8 mouse cellular contexts compared by ENCODE assay signal in genomic region chr17:15499656-15500394, GRCm38 (mm10). TPM values are rescaled to one million over a fixed set of nuclear protein-coding genes. Genes with fewer than 3 reads are reported as not detected.
DNase-seq lines count a peak whose midpoint lies in the region; ATAC-seq lines count a peak whose summit lies in the region.

Gene Psmb1 (minus strand): TSS chr17:15499751.
Gene Tbp (plus strand): TSS chr17:15499888.

- H3K4me3 ChIP-seq in heart, embryonic 10.5 days = peak within 1 kb of the TSS; percentile 82
- H3K4me3 ChIP-seq in kidney, embryonic 15.5 days (replicated peaks) = peak within 1 kb of the TSS; percentile 81

- peak within 1 kb of the TSS; percentile 95 for H3K27ac ChIP-seq in heart, embryonic 10.5 days
- H3K27ac ChIP-seq in kidney, embryonic 15.5 days = peak within 1 kb of the TSS; percentile 97

- under 1% methylated on average over 63 of the region's 63 CpGs for WGBS in heart, embryonic 10.5 days
- WGBS in kidney, embryonic 15.5 days = under 1% methylated on average over 63 of the region's 63 CpGs

- peak; percentile 98 for DNase-seq in B cell, adult 2 months
- peak; percentile 100 for DNase-seq in brain, adult 2 months (ENCODE audit: low read depth, low spot score)
- DNase-seq in heart, embryonic 10.5 days (ENCODE audit: low spot score) = peak; percentile 99
- DNase-seq in liver = peak; percentile 95
- DNase-seq in spleen, postnatal 4 days (ENCODE audit: low spot score in 2 of 2) = peak; percentile 95 to 97

- H3K4me1 ChIP-seq in heart, embryonic 10.5 days = peaks cover 26% of the 10 kb centered on the region
- H3K4me1 ChIP-seq in kidney, embryonic 15.5 days = peaks cover 32% of the 10 kb centered on the region

- H3K27me3 ChIP-seq in heart, embryonic 10.5 days (ENCODE audit: insufficient read depth, poor library complexity, severe bottlenecking) = no peaks in the 10 kb centered on the region
- no peaks in the 10 kb centered on the region for H3K27me3 ChIP-seq in kidney, embryonic 15.5 days

- ATAC-seq in erythroblast, adult 5-6 weeks (replicated peaks; ENCODE audit: low FRiP score, poor library complexity, severe bottlenecking) = peak; percentile 90
- peak; percentile 95 for ATAC-seq in kidney, embryonic 15.5 days (replicated peaks; ENCODE audit: low FRiP score)
- ATAC-seq in monocyte, adult 5-6 weeks (replicated peaks; ENCODE audit: insufficient number of reproducible peaks, low FRiP score, low TSS enrichment, poor library complexity, severe bottlenecking) = peak; percentile 91

- H3K9me3 ChIP-seq in heart, embryonic 10.5 days = no peaks in the 10 kb centered on the region
- H3K9me3 ChIP-seq in kidney, embryonic 15.5 days (replicated peaks) = no peaks in the 10 kb centered on the region

- peak within 1 kb of the TSS; percentile 84 for H3K9ac ChIP-seq in kidney, embryonic 15.5 days

- peaks cover 26% of the 10 kb centered on the region for H3K36me3 ChIP-seq in heart, embryonic 10.5 days
- H3K36me3 ChIP-seq in kidney, embryonic 15.5 days = peaks cover 28% of the 10 kb centered on the region

- peak within 1 kb of the TSS; percentile 78 for H3K4me2 ChIP-seq in kidney, embryonic 15.5 days

RNA-seq across cellular contexts. Expression of gene Psmb1, which starts in this region (rescaled TPM):
- total RNA-seq in erythroblast, adult 5-6 weeks (2015; ENCODE audit: low replicate concordance) = 49.4 and 56.0 TPM in 2 replicates
- total RNA-seq in erythroblast, adult 5-6 weeks (2017; ENCODE audit: low replicate concordance) = 54.1 and 59.2 TPM in 2 replicates
- 257 and 267 TPM in 2 replicates for polyA plus RNA-seq in heart, embryonic 10.5 days (2016; fragmentation: Nextera tagmentation; extraction: Ambion mirVana)
- 265 and 285 TPM in 2 replicates for polyA plus RNA-seq in kidney, embryonic 15.5 days (2015; fragmentation: Nextera tagmentation; extraction: Ambion mirVana)
- 173 to 199 TPM (median 192 TPM) in 3 replicates for total RNA-seq in monocyte, adult 5-6 weeks (2017)

RNA-seq across cellular contexts. Expression of gene Tbp, which starts in this region (rescaled TPM):
- 44.5 and 61.7 TPM in 2 replicates for total RNA-seq in erythroblast, adult 5-6 weeks (2015; ENCODE audit: low replicate concordance)
- total RNA-seq in erythroblast, adult 5-6 weeks (2017; ENCODE audit: low replicate concordance) = 15.3 and 33.3 TPM in 2 replicates
- 34.4 and 45.1 TPM in 2 replicates for polyA plus RNA-seq in heart, embryonic 10.5 days (2016; fragmentation: Nextera tagmentation; extraction: Ambion mirVana)
- polyA plus RNA-seq in kidney, embryonic 15.5 days (2015; fragmentation: Nextera tagmentation; extraction: Ambion mirVana) = 49.4 and 51.1 TPM in 2 replicates
- total RNA-seq in monocyte, adult 5-6 weeks (2017) = 32.7 to 62.0 TPM (median 39.8 TPM) in 3 replicates

Comparison
In these comparisons a context has a peak if more than half of its experiments do, and no peak if none do; other contexts are left out.
1. Peak in every context shown above with its lines: DNase-seq, ATAC-seq, H3K4me3 ChIP-seq and H3K27ac ChIP-seq.